8 mouse cellular contexts compared by ENCODE assay signal in genomic region chr6:87887594-87888233, GRCm38 (mm10). TPM values are rescaled to one million over a fixed set of nuclear protein-coding genes. Genes with fewer than 3 reads are reported as not detected.
DNase-seq lines count a peak whose midpoint lies in the region; ATAC-seq and TF ChIP-seq lines count a peak whose summit lies in the region.

Gene Copg1, plus strand, starts transcription at chr6:87887814.

- no peak for TF ChIP-seq EP300 in MEL (IDR thresholded peaks at IDR 0.05; ENCODE audit: low read depth in 1 of 2, low read length in 2 of 2)

- no peaks in the 10 kb centered on the region for H3K9me3 ChIP-seq in MEL (replicated peaks; ENCODE audit: insufficient read depth, low read length)
- H3K9me3 ChIP-seq in forebrain, postnatal 0 days (ENCODE audit: low read length), result no peaks in the 10 kb centered on the region
- no peaks in the 10 kb centered on the region for H3K9me3 ChIP-seq in lung, embryonic 15.5 days

- peaks cover 6 to 11% of the 10 kb centered on the region in 2 experiments; a peak in 3 of 4 replicates for H3K4me1 ChIP-seq in MEL (ENCODE audit: control insufficient read depth in 1 of 2, insufficient read depth in 2 of 2, low read length in 2 of 2)
- H3K4me1 ChIP-seq in cerebellum, adult 2 months (ENCODE audit: control insufficient read depth, insufficient read depth, low read length), result peaks cover 5% of the 10 kb centered on the region; the same call in 1 of the 2 replicates
- H3K4me1 ChIP-seq in forebrain, postnatal 0 days (ENCODE audit: insufficient read depth), result peaks cover 4% of the 10 kb centered on the region; the same call in 1 of the 2 replicates
- H3K4me1 ChIP-seq in lung, embryonic 15.5 days, result peaks cover 11% of the 10 kb centered on the region

- H3K4me3 ChIP-seq in MEL (ENCODE audit: control insufficient read depth in 1 of 2, insufficient read depth in 1 of 2, low read depth in 2 of 2, low read length in 2 of 2), result peak within 1 kb of the TSS; percentile 70 to 88
- H3K4me3 ChIP-seq in cerebellum, adult 2 months (replicated peaks; ENCODE audit: insufficient read depth, low read depth, low read length), result peak within 1 kb of the TSS; percentile 81
- H3K4me3 ChIP-seq in forebrain, postnatal 0 days (ENCODE audit: low read depth, low read length), result peak within 1 kb of the TSS; percentile 62
- peak within 1 kb of the TSS; percentile 58 for H3K4me3 ChIP-seq in lung, embryonic 15.5 days

- TF ChIP-seq POLR2A in MEL (IDR thresholded peaks at IDR 0.05; ENCODE audit: control insufficient read depth in 1 of 2, insufficient read depth in 1 of 2, low read depth in 1 of 2, low read length in 2 of 2, poor library complexity in 1 of 2), result peak; percentile 83 to 95
- TF ChIP-seq POLR2A in cerebellum, adult 2 months (IDR thresholded peaks at IDR 0.05; ENCODE audit: borderline replicate concordance, insufficient read depth, low read length), result peak; percentile 85; the same call in 1 of the 2 replicates

- H3K79me2 ChIP-seq in MEL (ENCODE audit: control insufficient read depth, insufficient read depth, low read length, poor library complexity), result peaks cover 13% of the 10 kb centered on the region

- DNase-seq in MEL (ENCODE audit: low read depth, low spot score), result peak; percentile 98
- DNase-seq in cerebellum, adult 2 months, result peak; percentile 100
- peak; percentile 99 for DNase-seq in forebrain, postnatal 0 days
- peak; percentile 100 for DNase-seq in heart, postnatal 4 days
- peak; percentile 99 to 100 for DNase-seq in layer of hippocampus, adult 8-10 months (ENCODE audit: low spot score in 2 of 2)
- peak; percentile 98 for DNase-seq in ovary, adult 18-20 months (ENCODE audit: low spot score)
- DNase-seq in thymus, postnatal 0 days (ENCODE audit: low spot score), result peak; percentile 99

- under 1% methylated on average over 31 of the region's 31 CpGs for WGBS in cerebellum, adult 2 months
- WGBS in forebrain, postnatal 0 days, result 2% methylated on average over 31 of the region's 31 CpGs
- WGBS in lung, embryonic 15.5 days, result under 1% methylated on average over 31 of the region's 31 CpGs

- peak; percentile 84 to 97 (median 92) for TF ChIP-seq CTCF in MEL (IDR thresholded peaks at IDR 0.05 in 2 of 3, conservative IDR thresholded peaks at IDR 0.05 in 1 of 3; ENCODE audit: control insufficient read depth in 1 of 3, insufficient read depth in 1 of 3, low read depth in 2 of 3, low read length in 3 of 3, poor library complexity in 1 of 3, severe bottlenecking in 1 of 3)
- TF ChIP-seq CTCF in cerebellum, adult 2 months (IDR thresholded peaks at IDR 0.05; ENCODE audit: borderline replicate concordance, insufficient read depth, low read depth, low read length), result peak; percentile 85
- peak; percentile 92 for TF ChIP-seq CTCF in forebrain, postnatal 0 days (IDR thresholded peaks at IDR 0.05; ENCODE audit: low read depth)

- H3K27me3 ChIP-seq in MEL (ENCODE audit: control insufficient read depth in 1 of 2, insufficient read depth in 2 of 2, low read length in 2 of 2), result no peaks in the 10 kb centered on the region; a peak in 1 of 4 replicates
- no peaks in the 10 kb centered on the region for H3K27me3 ChIP-seq in cerebellum, adult 2 months (ENCODE audit: control insufficient read depth, insufficient read depth, low read length)
- H3K27me3 ChIP-seq in forebrain, postnatal 0 days (ENCODE audit: insufficient read depth, low read length), result no peaks in the 10 kb centered on the region
- no peaks in the 10 kb centered on the region for H3K27me3 ChIP-seq in lung, embryonic 15.5 days

- peak within 1 kb of the TSS; percentile 66 for H3K4me2 ChIP-seq in forebrain, postnatal 0 days (ENCODE audit: low read depth)
- peak within 1 kb of the TSS; percentile 59 for H3K4me2 ChIP-seq in lung, embryonic 15.5 days

- peak; percentile 95 for ATAC-seq in forebrain, postnatal 0 days
- peak; percentile 95 for ATAC-seq in lung, embryonic 15.5 days (ENCODE audit: borderline replicate concordance, extremely low read depth, low FRiP score, low TSS enrichment)

- peaks cover 7% of the 10 kb centered on the region in 2 experiments for H3K36me3 ChIP-seq in MEL (ENCODE audit: control insufficient read depth in 1 of 2, insufficient read depth in 2 of 2, low read length in 2 of 2)
- peaks cover 32% of the 10 kb centered on the region for H3K36me3 ChIP-seq in forebrain, postnatal 0 days (ENCODE audit: insufficient read depth)
- peaks cover 35% of the 10 kb centered on the region for H3K36me3 ChIP-seq in lung, embryonic 15.5 days

- TF ChIP-seq RAD21 in MEL (IDR thresholded peaks at IDR 0.05; ENCODE audit: low read depth, low read length), result peak; percentile 48

- H3K9ac ChIP-seq in MEL (ENCODE audit: control insufficient read depth, low read depth, low read length, poor library complexity, severe bottlenecking), result peak within 1 kb of the TSS; percentile 92
- peak within 1 kb of the TSS; percentile 76 for H3K9ac ChIP-seq in forebrain, postnatal 0 days
- peak within 1 kb of the TSS; percentile 62 for H3K9ac ChIP-seq in lung, embryonic 15.5 days

- H3K27ac ChIP-seq in MEL (ENCODE audit: control insufficient read depth, low read depth, low read length), result peak within 1 kb of the TSS; percentile 78
- peak within 1 kb of the TSS; percentile 26; the same call in 1 of the 2 replicates for H3K27ac ChIP-seq in cerebellum, adult 2 months (ENCODE audit: insufficient read depth, low read length)
- peak within 1 kb of the TSS; percentile 81 for H3K27ac ChIP-seq in forebrain, postnatal 0 days (ENCODE audit: low read depth, low read length)
- peak within 1 kb of the TSS; percentile 75 for H3K27ac ChIP-seq in lung, embryonic 15.5 days

TF ChIP-seq in MEL, 35 proteins besides CTCF, POLR2A, EP300 and RAD21:
- TF ChIP-seq TCF12 (IDR thresholded peaks at IDR 0.05; ENCODE audit: low read depth, low read length) (peak; percentile 58), NRF1 (IDR thresholded peaks at IDR 0.05; ENCODE audit: insufficient read depth, low read depth, low read length, poor library complexity, severe bottlenecking) (peak; percentile 92), GABPA (IDR thresholded peaks at IDR 0.05; ENCODE audit: low read depth, low read length) (no peak), ZC3H11A (IDR thresholded peaks at IDR 0.05; ENCODE audit: low read depth, low read length) (peak; percentile 41), TAL1 (IDR thresholded peaks at IDR 0.05; ENCODE audit: low read length) (no peak), MAZ (IDR thresholded peaks at IDR 0.05; ENCODE audit: low read depth, low read length) (0 out of 2 replicates have a peak, but pooled peaks have one; percentile 49), JUND (IDR thresholded peaks at IDR 0.05; ENCODE audit: low read depth, low read length) (no peak), E2F4 (IDR thresholded peaks at IDR 0.05; ENCODE audit: borderline replicate concordance, low read depth, low read length) (no peak), ZKSCAN1 (IDR thresholded peaks at IDR 0.05; ENCODE audit: low read depth, low read length) (no peak), BHLHE40 (IDR thresholded peaks at IDR 0.05; ENCODE audit: borderline replicate concordance, low read depth, low read length) (no peak), SIN3A (IDR thresholded peaks at IDR 0.05; ENCODE audit: low read length) (peak; percentile 78), ZMIZ1 (IDR thresholded peaks at IDR 0.05; ENCODE audit: low read depth, low read length) (0 out of 2 replicates have a peak, but pooled peaks have one; percentile 67), USF1 (IDR thresholded peaks at IDR 0.05; ENCODE audit: low read depth, low read length) (peak; percentile 20; the same call in 1 of the 2 replicates), MAX (IDR thresholded peaks at IDR 0.05; ENCODE audit: low read length) (peak; percentile 62; the same call in 1 of the 2 replicates), HCFC1 (IDR thresholded peaks at IDR 0.05; ENCODE audit: low read depth, low read length) (peak; percentile 83), NELFE (IDR thresholded peaks at IDR 0.05; ENCODE audit: low read depth, low read length) (peak; percentile 92), POLR2AphosphoS2 (IDR thresholded peaks at IDR 0.05; ENCODE audit: low read length) (peak; percentile 88), SMC3 (IDR thresholded peaks at IDR 0.05; ENCODE audit: low read depth, low read length) (peak; percentile 92), ETS1 (IDR thresholded peaks at IDR 0.05; ENCODE audit: low read depth, low read length) (0 out of 2 replicates have a peak, but pooled peaks have one; percentile 16), ELF1 (IDR thresholded peaks at IDR 0.05; ENCODE audit: low read depth, low read length) (peak; percentile 82; the same call in 1 of the 2 replicates), MXI1 (IDR thresholded peaks at IDR 0.05; ENCODE audit: low read depth, low read length) (peak; percentile 75), MYB (IDR thresholded peaks at IDR 0.05; ENCODE audit: low read depth, low read length) (no peak), TBP (IDR thresholded peaks at IDR 0.05; ENCODE audit: low read depth, low read length) (peak; percentile 86)

RNA-seq across cellular contexts. Expression of gene Copg1, which starts in this region (rescaled TPM):
- 83.1 and 85.0 TPM in 2 replicates for total RNA-seq in MEL (2012; rRNA removed)
- polyA plus RNA-seq in MEL (2012; ENCODE audit: insufficient read depth in 1 of 2, insufficient read length in 2 of 2, low read depth in 1 of 2, low replicate concordance in 2 of 2, missing spikeins in 1 of 2), result 100 to 1,000 TPM; 117 to 681 TPM
- polyA plus RNA-seq in cerebellum, adult 2 months (2012; rRNA removed), result 262 and 265 TPM in 2 replicates
- total RNA-seq in forebrain, postnatal 0 days (2014; rRNA removed), result 171 and 186 TPM in 2 replicates
- polyA plus RNA-seq in forebrain, postnatal 0 days (2015; fragmentation: Nextera tagmentation; extraction: Ambion mirVana), result 163 and 180 TPM in 2 replicates
- 10 to 100 TPM; 86.8 to 90.0 TPM for total RNA-seq in heart, postnatal 4 days (2021)
- total RNA-seq in layer of hippocampus, adult 8-10 months (2022), result 100 to 1,000 TPM; 243 to 262 (median 251) TPM
- 171 and 172 TPM in 2 replicates for polyA plus RNA-seq in lung, embryonic 15.5 days (2015; fragmentation: Nextera tagmentation; extraction: Ambion mirVana)
- polyA plus RNA-seq in thymus, postnatal 0 days (2015; fragmentation: Nextera tagmentation; extraction: Ambion mirVana), result 75.0 and 75.5 TPM in 2 replicates

Comparison
In these comparisons a context has a peak if more than half of its experiments do, and no peak if none do; other contexts are left out.
1. Peak in every context shown above with its lines: DNase-seq, ATAC-seq, H3K4me3 ChIP-seq and H3K27ac ChIP-seq.
2. H3K27ac ChIP-seq: peak in every context shown above with its lines; median percentile 81 in forebrain, postnatal 0 days; 78 in MEL; 75 in lung, embryonic 15.5 days; 26 in cerebellum, adult 2 months.